ENCODE assay signal across 12 mouse cellular contexts in the genomic region with DNA sequence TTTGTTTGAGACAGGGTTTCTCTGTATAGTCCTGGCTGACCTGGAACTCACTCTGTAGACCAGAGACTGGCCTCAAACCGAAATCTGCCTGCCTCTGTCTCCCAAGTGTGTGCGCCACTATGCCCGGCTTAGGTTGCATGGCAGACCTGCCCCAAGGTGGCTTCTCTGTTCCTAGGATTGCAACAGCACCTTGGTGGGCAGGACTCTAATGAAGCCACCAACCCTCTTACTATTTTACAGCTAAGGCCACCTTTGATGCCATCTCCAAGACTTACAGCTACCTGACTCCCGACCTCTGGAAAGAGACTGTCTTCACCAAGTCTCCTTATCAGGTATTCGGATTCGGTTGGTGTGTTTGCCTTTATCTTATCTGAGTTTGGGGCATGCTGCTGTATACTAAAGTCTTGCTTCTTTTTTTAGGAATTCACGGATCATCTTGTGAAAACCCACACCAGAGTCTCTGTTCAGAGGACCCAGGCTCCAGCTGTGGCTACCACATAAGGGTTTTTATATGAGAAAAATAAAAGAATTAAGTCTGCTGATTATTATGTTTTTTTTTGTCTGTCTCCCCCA. TPM values are rescaled to one million over a fixed set of nuclear protein-coding genes. Genes with fewer than 3 reads are reported as not detected.
A peak's percentile ranks its signal among the peaks of the same experiment; 100 is the strongest.
DNase-seq lines count a peak whose midpoint lies in the region; ATAC-seq and TF ChIP-seq lines count a peak whose summit lies in the region.
"Not testable (repeated sequence)": the region's sequence is repeated elsewhere in the genome, so short reads cannot be mapped to it uniquely, and the experiment has no call there.
"Had no signal": no experiment of that assay in that cellular context is flagged by ENCODE, and none has a peak within 500 bp of the region (broad histone marks: within the 10 kb centered on the region; RNA-seq: fewer than 3 reads in every experiment).

No protein-coding gene starts in this region.

- in situ Hi-C loops in CH12.LX (cut with MboI; ENCODE audit: low pct_ligation_motif_present, low pct_unique_long_range_greater_than_20kb, low sequenced_read_pairs): not testable (repeated sequence)

- H3K4me2 ChIP-seq in CH12.LX (ENCODE audit: insufficient read depth, low read depth, poor library complexity, severe bottlenecking): peak overlapping the region; percentile 98
- peak overlapping the region; percentile 85 for H3K4me2 ChIP-seq in embryonic facial prominence, embryonic 12.5 days (replicated peaks)
- H3K4me2 ChIP-seq in forebrain, postnatal 0 days (ENCODE audit: low read depth): peak overlapping the region; percentile 71
- peak overlapping the region; percentile 39 for H3K4me2 ChIP-seq in hindbrain, embryonic 11.5 days (replicated peaks; ENCODE audit: low read depth, low read length)
- peak overlapping the region; percentile 82 for H3K4me2 ChIP-seq in kidney, embryonic 16.5 days (replicated peaks; ENCODE audit: low read depth, low read length)
- H3K4me2 ChIP-seq in liver, embryonic 12.5 days: peak overlapping the region; percentile 80
- peak overlapping the region; percentile 88 for H3K4me2 ChIP-seq in midbrain, embryonic 11.5 days
- H3K4me2 ChIP-seq in neural tube, embryonic 15.5 days: peak overlapping the region; percentile 91

- H3K27ac ChIP-seq in CH12.LX (ENCODE audit: insufficient read depth, low read depth): 0 out of 2 replicates have a peak overlapping the region, but pooled peaks have one; percentile 15
- 0 out of 2 replicates have a peak overlapping the region, but pooled peaks have one; percentile 9 for H3K27ac ChIP-seq in embryonic facial prominence, embryonic 12.5 days
- H3K27ac ChIP-seq in forebrain, postnatal 0 days (ENCODE audit: low read depth, low read length); hindbrain, embryonic 11.5 days (ENCODE audit: low read depth, low read length); kidney, embryonic 16.5 days (ENCODE audit: low read length); midbrain, embryonic 11.5 days (ENCODE audit: low read depth, low read length); neural tube, embryonic 15.5 days (replicated peaks): not testable (repeated sequence)
- peak overlapping the region; percentile 90 for H3K27ac ChIP-seq in liver, embryonic 12.5 days

- TF ChIP-seq CTCF in CH12.LX (conservative IDR thresholded peaks at IDR 0.05 in 1 of 2, IDR thresholded peaks at IDR 0.05 in 1 of 2; ENCODE audit: low read depth in 2 of 2, low read length in 2 of 2); forebrain, postnatal 0 days (IDR thresholded peaks at IDR 0.05; ENCODE audit: low read depth): not testable (repeated sequence)

- not testable (repeated sequence) for TF ChIP-seq EP300 in CH12.LX (IDR thresholded peaks at IDR 0.05; ENCODE audit: low read length)

- peaks cover 47% of the 10 kb centered on the region for H3K79me2 ChIP-seq in CH12.LX (replicated peaks; ENCODE audit: control insufficient read depth, extremely low read depth, insufficient read depth, poor library complexity, severe bottlenecking)

- H3K4me1 ChIP-seq in CH12.LX (ENCODE audit: control insufficient read depth in 1 of 2, insufficient read depth in 2 of 2): peaks cover 5 to 31% of the 10 kb centered on the region in 2 experiments; a peak in 3 of 4 replicates
- H3K4me1 ChIP-seq in embryonic facial prominence, embryonic 12.5 days: peaks cover 29% of the 10 kb centered on the region
- peaks cover 11% of the 10 kb centered on the region for H3K4me1 ChIP-seq in forebrain, postnatal 0 days (ENCODE audit: insufficient read depth)
- H3K4me1 ChIP-seq in hindbrain, embryonic 11.5 days (replicated peaks; ENCODE audit: control insufficient read depth, insufficient read depth, low read length): peaks cover 10% of the 10 kb centered on the region
- H3K4me1 ChIP-seq in kidney, embryonic 16.5 days (ENCODE audit: insufficient read depth, low read length): peaks cover 32% of the 10 kb centered on the region
- peaks cover 55% of the 10 kb centered on the region for H3K4me1 ChIP-seq in liver, embryonic 12.5 days
- H3K4me1 ChIP-seq in midbrain, embryonic 11.5 days (ENCODE audit: control insufficient read depth, insufficient read depth, low read length): peaks cover 15% of the 10 kb centered on the region
- peaks cover 38% of the 10 kb centered on the region for H3K4me1 ChIP-seq in neural tube, embryonic 15.5 days

- not testable (repeated sequence) for H3K27me3 ChIP-seq in CH12.LX (replicated peaks); embryonic facial prominence, embryonic 12.5 days; forebrain, postnatal 0 days (ENCODE audit: insufficient read depth, low read length); hindbrain, embryonic 11.5 days (ENCODE audit: control insufficient read depth, insufficient read depth, low read length); kidney, embryonic 16.5 days (ENCODE audit: insufficient read depth, low read length); liver, embryonic 12.5 days (replicated peaks); midbrain, embryonic 11.5 days (ENCODE audit: control insufficient read depth, insufficient read depth, low read length); neural tube, embryonic 15.5 days (replicated peaks)

- peaks cover 29 to 43% of the 10 kb centered on the region in 2 experiments for H3K36me3 ChIP-seq in CH12.LX (replicated peaks in 1 of 2; ENCODE audit: control insufficient read depth in 1 of 2, insufficient read depth in 1 of 2, low read length in 1 of 2)
- peaks cover 33% of the 10 kb centered on the region for H3K36me3 ChIP-seq in embryonic facial prominence, embryonic 12.5 days
- H3K36me3 ChIP-seq in forebrain, postnatal 0 days (ENCODE audit: insufficient read depth): peaks cover 14% of the 10 kb centered on the region
- not testable (repeated sequence) for H3K36me3 ChIP-seq in hindbrain, embryonic 11.5 days (ENCODE audit: control insufficient read depth, insufficient read depth, low read length)
- H3K36me3 ChIP-seq in kidney, embryonic 16.5 days (ENCODE audit: insufficient read depth, low read length): peaks cover 20% of the 10 kb centered on the region
- peaks cover 46% of the 10 kb centered on the region for H3K36me3 ChIP-seq in liver, embryonic 12.5 days
- peaks cover 11% of the 10 kb centered on the region for H3K36me3 ChIP-seq in midbrain, embryonic 11.5 days (ENCODE audit: control insufficient read depth, insufficient read depth, low read length)
- peaks cover 20% of the 10 kb centered on the region for H3K36me3 ChIP-seq in neural tube, embryonic 15.5 days

- TF ChIP-seq POLR2A in CH12.LX (IDR thresholded peaks at IDR 0.05; ENCODE audit: low read depth, low read length): not testable (repeated sequence)

- WGBS in embryonic facial prominence, embryonic 12.5 days: 59% methylated on average over 7 of the region's 7 CpGs
- 72% methylated on average over 7 of the region's 7 CpGs for WGBS in forebrain, postnatal 0 days
- WGBS in hindbrain, embryonic 11.5 days: 71% methylated on average over 7 of the region's 7 CpGs
- WGBS in kidney, embryonic 16.5 days: 53% methylated on average over 7 of the region's 7 CpGs
- WGBS in liver, embryonic 12.5 days (ENCODE audit: insufficient replicate concordance): 13% methylated on average over 7 of the region's 7 CpGs
- WGBS in midbrain, embryonic 11.5 days: 76% methylated on average over 7 of the region's 7 CpGs
- WGBS in neural tube, embryonic 15.5 days: 68% methylated on average over 7 of the region's 7 CpGs

- H3K9ac ChIP-seq in CH12.LX (ENCODE audit: insufficient read depth, low read depth): peak overlapping the region; percentile 75
- peak overlapping the region; percentile 58 for H3K9ac ChIP-seq in embryonic facial prominence, embryonic 12.5 days
- H3K9ac ChIP-seq in forebrain, postnatal 0 days: peak overlapping the region; percentile 33
- H3K9ac ChIP-seq in hindbrain, embryonic 11.5 days (ENCODE audit: low read depth, low read length): not testable (repeated sequence)
- peak overlapping the region; percentile 70 for H3K9ac ChIP-seq in kidney, embryonic 16.5 days (replicated peaks; ENCODE audit: low read length)
- H3K9ac ChIP-seq in liver, embryonic 12.5 days: peak overlapping the region; percentile 93
- H3K9ac ChIP-seq in midbrain, embryonic 11.5 days (ENCODE audit: low read length): peak overlapping the region; percentile 47
- peak overlapping the region; percentile 4; the same call in 1 of the 2 replicates for H3K9ac ChIP-seq in neural tube, embryonic 15.5 days (replicated peaks)

- H3K4me3 ChIP-seq in CH12.LX (replicated peaks in 1 of 3; ENCODE audit: low read depth in 2 of 3, low read length in 2 of 3, poor library complexity in 1 of 3): peak overlapping the region; percentile 52 to 65 (median 64)
- peak overlapping the region; percentile 84 for H3K4me3 ChIP-seq in embryonic facial prominence, embryonic 12.5 days
- H3K4me3 ChIP-seq in forebrain, postnatal 0 days (ENCODE audit: low read depth, low read length): peak overlapping the region; percentile 17
- H3K4me3 ChIP-seq in hindbrain, embryonic 11.5 days (ENCODE audit: low read depth, low read length): peak overlapping the region; percentile 75
- peak overlapping the region; percentile 96 for H3K4me3 ChIP-seq in kidney, embryonic 16.5 days (ENCODE audit: low read length)
- H3K4me3 ChIP-seq in liver, embryonic 12.5 days: peak overlapping the region; percentile 92
- peak overlapping the region; percentile 88 for H3K4me3 ChIP-seq in midbrain, embryonic 11.5 days (ENCODE audit: low read depth, low read length)
- H3K4me3 ChIP-seq in neural tube, embryonic 15.5 days (replicated peaks): peak overlapping the region; percentile 82

- dilution Hi-C loops in CH12.LX (cut with MboI; ENCODE audit: extremely low pct_ligation_motif_present, extremely low pct_unique_long_range_greater_than_20kb, low sequenced_read_pairs): not testable (repeated sequence)

- not testable (repeated sequence) for DNase-seq in CH12.LX (ENCODE audit: extremely low read depth); forebrain, postnatal 0 days; hindbrain, embryonic 11.5 days (ENCODE audit: low spot score)
- peak; percentile 83 for DNase-seq in midbrain, embryonic 11.5 days (ENCODE audit: low spot score, missing footprints)

- TF ChIP-seq RAD21 in CH12.LX (IDR thresholded peaks at IDR 0.05; ENCODE audit: low read depth, low read length): not testable (repeated sequence)

- not testable (repeated sequence) for H3K9me3 ChIP-seq in CH12.LX (replicated peaks; ENCODE audit: low read length); embryonic facial prominence, embryonic 12.5 days; forebrain, postnatal 0 days (ENCODE audit: low read length); hindbrain, embryonic 11.5 days (ENCODE audit: control insufficient read depth, low read length); kidney, embryonic 16.5 days (ENCODE audit: low read length); liver, embryonic 12.5 days (replicated peaks); midbrain, embryonic 11.5 days (ENCODE audit: control insufficient read depth, low read length); neural tube, embryonic 15.5 days (replicated peaks)

- not testable (repeated sequence) for ATAC-seq in embryonic facial prominence, embryonic 12.5 days (ENCODE audit: insufficient number of reproducible peaks, insufficient read depth, low FRiP score, low TSS enrichment); forebrain, postnatal 0 days; hindbrain, embryonic 11.5 days (ENCODE audit: low FRiP score); kidney, embryonic 16.5 days (ENCODE audit: low FRiP score, low TSS enrichment); liver, embryonic 12.5 days; midbrain, embryonic 11.5 days (ENCODE audit: low FRiP score); neural tube, embryonic 15.5 days (ENCODE audit: low FRiP score)

RNA-seq across cellular contexts. Expression of a gene that starts 2.8 kb away (rescaled TPM):
- total RNA-seq in CH12.LX (2012; rRNA removed): 188 and 207 TPM in 2 replicates
- total RNA-seq in CH12.LX (2014; rRNA removed): 207 and 208 TPM in 2 replicates
- polyA plus RNA-seq in CH12.LX (2012; ENCODE audit: insufficient read length, low read depth): 136 and 155 TPM in 2 replicates
- 209 and 223 TPM in 2 replicates for polyA plus RNA-seq in embryonic facial prominence, embryonic 12.5 days (2016; fragmentation: Nextera tagmentation; extraction: Ambion mirVana)
- 151 and 199 TPM in 2 replicates for total RNA-seq in forebrain, postnatal 0 days (2014; rRNA removed)
- polyA plus RNA-seq in forebrain, postnatal 0 days (2015; fragmentation: Nextera tagmentation; extraction: Ambion mirVana): 312 and 351 TPM in 2 replicates
- polyA plus RNA-seq in hindbrain, embryonic 11.5 days (2014; fragmentation: Nextera tagmentation; extraction: Ambion mirVana): 198 and 223 TPM in 2 replicates
- polyA plus RNA-seq in kidney, embryonic 16.5 days (2015; fragmentation: Nextera tagmentation; extraction: Ambion mirVana): 258 and 262 TPM in 2 replicates
- 233 and 239 TPM in 2 replicates for polyA plus RNA-seq in liver, embryonic 12.5 days (2016; fragmentation: Nextera tagmentation; extraction: Ambion mirVana)
- polyA plus RNA-seq in midbrain, embryonic 11.5 days (2014; fragmentation: Nextera tagmentation; extraction: Ambion mirVana): 198 and 210 TPM in 2 replicates
- 302 and 304 TPM in 2 replicates for polyA plus RNA-seq in neural tube, embryonic 15.5 days (2015; fragmentation: Nextera tagmentation; extraction: Ambion mirVana)

RNA-seq across cellular contexts. Expression of a gene that starts 3.6 kb away (rescaled TPM):
- 5,102 and 6,050 TPM in 2 replicates for total RNA-seq in CH12.LX (2012; rRNA removed)
- total RNA-seq in CH12.LX (2014; rRNA removed): 5,117 and 5,410 TPM in 2 replicates
- 1,976 and 2,057 TPM in 2 replicates for polyA plus RNA-seq in CH12.LX (2012; ENCODE audit: insufficient read length, low read depth)
- 1,116 and 1,117 TPM in 2 replicates for polyA plus RNA-seq in embryonic facial prominence, embryonic 12.5 days (2016; fragmentation: Nextera tagmentation; extraction: Ambion mirVana)
- 2,317 and 3,198 TPM in 2 replicates for total RNA-seq in forebrain, postnatal 0 days (2014; rRNA removed)
- polyA plus RNA-seq in forebrain, postnatal 0 days (2015; fragmentation: Nextera tagmentation; extraction: Ambion mirVana): 884 and 936 TPM in 2 replicates
- 1,264 and 1,299 TPM in 2 replicates for polyA plus RNA-seq in hindbrain, embryonic 11.5 days (2014; fragmentation: Nextera tagmentation; extraction: Ambion mirVana)
- 1,489 and 1,547 TPM in 2 replicates for polyA plus RNA-seq in kidney, embryonic 16.5 days (2015; fragmentation: Nextera tagmentation; extraction: Ambion mirVana)
- 1,444 and 1,454 TPM in 2 replicates for polyA plus RNA-seq in liver, embryonic 12.5 days (2016; fragmentation: Nextera tagmentation; extraction: Ambion mirVana)
- polyA plus RNA-seq in midbrain, embryonic 11.5 days (2014; fragmentation: Nextera tagmentation; extraction: Ambion mirVana): 1,270 and 1,392 TPM in 2 replicates
- 729 and 914 TPM in 2 replicates for polyA plus RNA-seq in neural tube, embryonic 15.5 days (2015; fragmentation: Nextera tagmentation; extraction: Ambion mirVana)

RNA-seq across cellular contexts. Expression of a gene that starts 3.6 kb away (rescaled TPM):
- total RNA-seq in CH12.LX (2012; rRNA removed): 0.38 and 0.59 TPM in 2 replicates
- total RNA-seq in CH12.LX (2014; rRNA removed): not detected in 2 replicates
- polyA plus RNA-seq in CH12.LX (2012; ENCODE audit: insufficient read length, low read depth): 0.20 and 0.34 TPM in 2 replicates
- polyA plus RNA-seq in embryonic facial prominence, embryonic 12.5 days (2016; fragmentation: Nextera tagmentation; extraction: Ambion mirVana): 0.22 TPM in 1 of 2 replicates, not detected in the other
- 0.69 TPM in 1 of 2 replicates, not detected in the other for total RNA-seq in forebrain, postnatal 0 days (2014; rRNA removed)
- not detected in 2 replicates for polyA plus RNA-seq in forebrain, postnatal 0 days (2015; fragmentation: Nextera tagmentation; extraction: Ambion mirVana)
- not detected in 2 replicates for polyA plus RNA-seq in hindbrain, embryonic 11.5 days (2014; fragmentation: Nextera tagmentation; extraction: Ambion mirVana)
- 0.26 TPM in 1 of 2 replicates, not detected in the other for polyA plus RNA-seq in kidney, embryonic 16.5 days (2015; fragmentation: Nextera tagmentation; extraction: Ambion mirVana)
- polyA plus RNA-seq in liver, embryonic 12.5 days (2016; fragmentation: Nextera tagmentation; extraction: Ambion mirVana): 0.19 and 0.46 TPM in 2 replicates
- 0.22 TPM in 1 of 2 replicates, not detected in the other for polyA plus RNA-seq in midbrain, embryonic 11.5 days (2014; fragmentation: Nextera tagmentation; extraction: Ambion mirVana)
- 0.15 TPM in 1 of 2 replicates, not detected in the other for polyA plus RNA-seq in neural tube, embryonic 15.5 days (2015; fragmentation: Nextera tagmentation; extraction: Ambion mirVana)
- total RNA-seq: adrenal gland, adult 2 months; left cerebral cortex, postnatal 25 days; megakaryocyte, adult 5-6 weeks had no signal
- polyA plus RNA-seq: inflammation-experienced regulatory T-cells, adult 6 months had no signal

RNA-seq across cellular contexts. Expression of a gene that starts 6.2 kb away (rescaled TPM):
- 0.17 TPM in 1 of 2 replicates, not detected in the other for total RNA-seq in CH12.LX (2012; rRNA removed)
- 0.24 TPM in 1 of 2 replicates, not detected in the other for total RNA-seq in CH12.LX (2014; rRNA removed)
- 0.79 and 0.91 TPM in 2 replicates for polyA plus RNA-seq in CH12.LX (2012; ENCODE audit: insufficient read length, low read depth)
- polyA plus RNA-seq in embryonic facial prominence, embryonic 12.5 days (2016; fragmentation: Nextera tagmentation; extraction: Ambion mirVana): not detected in 2 replicates
- not detected in 2 replicates for total RNA-seq in forebrain, postnatal 0 days (2014; rRNA removed)
- 0.34 TPM in 1 of 2 replicates, not detected in the other for polyA plus RNA-seq in forebrain, postnatal 0 days (2015; fragmentation: Nextera tagmentation; extraction: Ambion mirVana)
- 0.11 TPM in 1 of 2 replicates, not detected in the other for polyA plus RNA-seq in hindbrain, embryonic 11.5 days (2014; fragmentation: Nextera tagmentation; extraction: Ambion mirVana)
- polyA plus RNA-seq in kidney, embryonic 16.5 days (2015; fragmentation: Nextera tagmentation; extraction: Ambion mirVana): 0.15 TPM in 1 of 2 replicates, not detected in the other
- polyA plus RNA-seq in liver, embryonic 12.5 days (2016; fragmentation: Nextera tagmentation; extraction: Ambion mirVana): not detected in 2 replicates
- not detected in 2 replicates for polyA plus RNA-seq in midbrain, embryonic 11.5 days (2014; fragmentation: Nextera tagmentation; extraction: Ambion mirVana)
- 0.10 and 0.19 TPM in 2 replicates for polyA plus RNA-seq in neural tube, embryonic 15.5 days (2015; fragmentation: Nextera tagmentation; extraction: Ambion mirVana)
- polyA plus RNA-seq: adrenal gland, adult 2 months; inflammation-experienced regulatory T-cells, adult 6 months had no signal

RNA-seq across cellular contexts. Expression of a gene that starts 14.0 kb away (rescaled TPM):
- total RNA-seq in CH12.LX (2012; rRNA removed) (98.0 and 122 TPM in 2 replicates), CH12.LX (2014; rRNA removed) (99.7 and 105 TPM in 2 replicates)
- 101 and 104 TPM in 2 replicates for polyA plus RNA-seq in CH12.LX (2012; ENCODE audit: insufficient read length, low read depth)
- polyA plus RNA-seq in embryonic facial prominence, embryonic 12.5 days (2016; fragmentation: Nextera tagmentation; extraction: Ambion mirVana): 93.9 and 94.2 TPM in 2 replicates
- 39.0 and 59.2 TPM in 2 replicates for total RNA-seq in forebrain, postnatal 0 days (2014; rRNA removed)
- polyA plus RNA-seq in forebrain, postnatal 0 days (2015; fragmentation: Nextera tagmentation; extraction: Ambion mirVana): 45.7 and 48.0 TPM in 2 replicates
- polyA plus RNA-seq in hindbrain, embryonic 11.5 days (2014; fragmentation: Nextera tagmentation; extraction: Ambion mirVana): 83.7 and 101 TPM in 2 replicates
- 92.1 and 107 TPM in 2 replicates for polyA plus RNA-seq in kidney, embryonic 16.5 days (2015; fragmentation: Nextera tagmentation; extraction: Ambion mirVana)
- 65.4 and 71.8 TPM in 2 replicates for polyA plus RNA-seq in liver, embryonic 12.5 days (2016; fragmentation: Nextera tagmentation; extraction: Ambion mirVana)
- 91.0 and 97.5 TPM in 2 replicates for polyA plus RNA-seq in midbrain, embryonic 11.5 days (2014; fragmentation: Nextera tagmentation; extraction: Ambion mirVana)
- 55.6 and 66.5 TPM in 2 replicates for polyA plus RNA-seq in neural tube, embryonic 15.5 days (2015; fragmentation: Nextera tagmentation; extraction: Ambion mirVana)

Comparison
In these comparisons a context has a peak if more than half of its experiments do, and no peak if none do; other contexts are left out.
1. H3K4me2 ChIP-seq: peak in every context shown above with its lines; median percentile 98 in CH12.LX; 91 in neural tube, embryonic 15.5 days; 88 in midbrain, embryonic 11.5 days; 85 in embryonic facial prominence, embryonic 12.5 days; 82 in kidney, embryonic 16.5 days; 80 in liver, embryonic 12.5 days; 71 in forebrain, postnatal 0 days; 39 in hindbrain, embryonic 11.5 days.
2. H3K4me3 ChIP-seq: peak in every context shown above with its lines; median percentile 96 in kidney, embryonic 16.5 days; 92 in liver, embryonic 12.5 days; 88 in midbrain, embryonic 11.5 days; 84 in embryonic facial prominence, embryonic 12.5 days; 82 in neural tube, embryonic 15.5 days; 75 in hindbrain, embryonic 11.5 days; 64 in CH12.LX; 17 in forebrain, postnatal 0 days.